Mouse (Mus musculus): ENCODE measurements around the gene Fbln7. TPM values are rescaled to one million over a fixed set of nuclear protein-coding genes. Genes with fewer than 3 reads are reported as not detected.

The Fbln7 gene
- polyA plus RNA-seq, 1 experiment from 2014 or later: 12.4 TPM

- Histone ChIP-seq H3K27me3 (replicated peaks; ENCODE audit: control insufficient read depth, insufficient read depth, low read length) (peaks cover 4% of the 10 kb centered on the region), H3K9me3 (ENCODE audit: control insufficient read depth, low read length) (no peaks in the 10 kb centered on the region), H3K4me3 (ENCODE audit: low read length) (no peak overlapping the region), H3K27ac (ENCODE audit: low read length) (no peak overlapping the region), H3K4me1 (ENCODE audit: control insufficient read depth, insufficient read depth, low read length) (peaks cover 8% of the 10 kb centered on the region; the same call in 1 of the 2 replicates), H3K9ac (ENCODE audit: low read depth, low read length) (no peak overlapping the region), H3K4me2 (ENCODE audit: low read depth, low read length) (no peak overlapping the region), H3K36me3 (ENCODE audit: control insufficient read depth, insufficient read depth, low read length) (no peaks in the 10 kb centered on the region)
- ATAC-seq: no peak
- 56% methylated on average over 3 of the region's 3 CpGs for WGBS
Observed at GRCm38 (mm10) chr2:128859861-128860260, 2.9 kb upstream of the Fbln7 start.

GRCm38 (mm10) chr2:128863777-128864331, 1.1 kb downstream of the Fbln7 start:
- Histone ChIP-seq H3K4me2 (ENCODE audit: low read depth, low read length) (peak overlapping the region; percentile 96), H3K27me3 (replicated peaks; ENCODE audit: control insufficient read depth, insufficient read depth, low read length) (peaks cover 7% of the 10 kb centered on the region), H3K4me3 (ENCODE audit: low read length) (peak overlapping the region; percentile 63), H3K9me3 (ENCODE audit: control insufficient read depth, low read length) (no peaks in the 10 kb centered on the region), H3K9ac (ENCODE audit: low read depth, low read length) (peak overlapping the region; percentile 71), H3K36me3 (ENCODE audit: control insufficient read depth, insufficient read depth, low read length) (no peaks in the 10 kb centered on the region), H3K27ac (ENCODE audit: low read length) (no peak overlapping the region), H3K4me1 (ENCODE audit: control insufficient read depth, insufficient read depth, low read length) (peaks cover 13% of the 10 kb centered on the region; the same call in 1 of the 2 replicates)
- WGBS: 1% methylated on average over 37 of the region's 38 CpGs
- peak; percentile 87 for ATAC-seq

GRCm38 (mm10) chr2:128865061-128865460, 2.3 kb downstream of the Fbln7 start:
- no peak for ATAC-seq
- 39% methylated on average over 3 of the region's 3 CpGs for WGBS
- Histone ChIP-seq H3K4me3 (ENCODE audit: low read length) (no peak overlapping the region), H3K4me1 (ENCODE audit: control insufficient read depth, insufficient read depth, low read length) (peaks cover 13% of the 10 kb centered on the region; the same call in 1 of the 2 replicates), H3K36me3 (ENCODE audit: control insufficient read depth, insufficient read depth, low read length) (no peaks in the 10 kb centered on the region), H3K9ac (ENCODE audit: low read depth, low read length) (no peak overlapping the region), H3K27me3 (replicated peaks; ENCODE audit: control insufficient read depth, insufficient read depth, low read length) (peaks cover 7% of the 10 kb centered on the region), H3K27ac (ENCODE audit: low read length) (no peak overlapping the region), H3K9me3 (ENCODE audit: control insufficient read depth, low read length) (no peaks in the 10 kb centered on the region), H3K4me2 (ENCODE audit: low read depth, low read length) (no peak overlapping the region)

- no peaks in the 10 kb centered on the region for H3K27me3 ChIP-seq (replicated peaks; ENCODE audit: control insufficient read depth, insufficient read depth, low read length)
- no peak overlapping the region for H3K4me3 ChIP-seq (ENCODE audit: low read length)
- no peak overlapping the region for H3K27ac ChIP-seq (ENCODE audit: low read length)
- ATAC-seq: no peak
- H3K4me2 ChIP-seq (ENCODE audit: low read depth, low read length): no peak overlapping the region
- no peaks in the 10 kb centered on the region for H3K36me3 ChIP-seq (ENCODE audit: control insufficient read depth, insufficient read depth, low read length)
- H3K4me1 ChIP-seq (ENCODE audit: control insufficient read depth, insufficient read depth, low read length): no peaks in the 10 kb centered on the region
- 75% methylated on average over 8 of the region's 8 CpGs for WGBS
- no peaks in the 10 kb centered on the region for H3K9me3 ChIP-seq (ENCODE audit: control insufficient read depth, low read length)
- H3K9ac ChIP-seq (ENCODE audit: low read depth, low read length): no peak overlapping the region
Observed at GRCm38 (mm10) chr2:128871656-128872055, 8.9 kb downstream of the Fbln7 start.

GRCm38 (mm10) chr2:128872256-128872655, 9.5 kb downstream of the Fbln7 start:
- Histone ChIP-seq H3K27me3 (replicated peaks; ENCODE audit: control insufficient read depth, insufficient read depth, low read length) (no peaks in the 10 kb centered on the region), H3K4me3 (ENCODE audit: low read length) (no peak overlapping the region), H3K4me1 (ENCODE audit: control insufficient read depth, insufficient read depth, low read length) (no peaks in the 10 kb centered on the region), H3K36me3 (ENCODE audit: control insufficient read depth, insufficient read depth, low read length) (no peaks in the 10 kb centered on the region), H3K4me2 (ENCODE audit: low read depth, low read length) (no peak overlapping the region), H3K9ac (ENCODE audit: low read depth, low read length) (no peak overlapping the region), H3K9me3 (ENCODE audit: control insufficient read depth, low read length) (no peaks in the 10 kb centered on the region), H3K27ac (ENCODE audit: low read length) (no peak overlapping the region)
- 86% methylated on average over 9 of the region's 9 CpGs for WGBS
- no peak for ATAC-seq

- H3K4me1 ChIP-seq (ENCODE audit: control insufficient read depth, insufficient read depth, low read length): no peaks in the 10 kb centered on the region
- H3K36me3 ChIP-seq (ENCODE audit: control insufficient read depth, insufficient read depth, low read length): no peaks in the 10 kb centered on the region
- no peak overlapping the region for H3K4me2 ChIP-seq (ENCODE audit: low read depth, low read length)
- H3K27me3 ChIP-seq (replicated peaks; ENCODE audit: control insufficient read depth, insufficient read depth, low read length): no peaks in the 10 kb centered on the region
- H3K9ac ChIP-seq (ENCODE audit: low read depth, low read length): no peak overlapping the region
- H3K4me3 ChIP-seq (ENCODE audit: low read length): no peak overlapping the region
- no peak for ATAC-seq
- no peaks in the 10 kb centered on the region for H3K9me3 ChIP-seq (ENCODE audit: control insufficient read depth, low read length)
- WGBS: 82% methylated on average over 8 of the region's 8 CpGs
- H3K27ac ChIP-seq (ENCODE audit: low read length): no peak overlapping the region
Observed at GRCm38 (mm10) chr2:128875526-128875925, 12.7 kb downstream of the Fbln7 start.

GRCm38 (mm10) chr2:128881236-128881635, 18.5 kb downstream of the Fbln7 start:
- Histone ChIP-seq H3K27me3 (replicated peaks; ENCODE audit: control insufficient read depth, insufficient read depth, low read length) (no peaks in the 10 kb centered on the region), H3K4me1 (ENCODE audit: control insufficient read depth, insufficient read depth, low read length) (no peaks in the 10 kb centered on the region), H3K4me2 (ENCODE audit: low read depth, low read length) (no peak overlapping the region), H3K9me3 (ENCODE audit: control insufficient read depth, low read length) (no peaks in the 10 kb centered on the region), H3K9ac (ENCODE audit: low read depth, low read length) (no peak overlapping the region), H3K36me3 (ENCODE audit: control insufficient read depth, insufficient read depth, low read length) (no peaks in the 10 kb centered on the region), H3K4me3 (ENCODE audit: low read length) (no peak overlapping the region), H3K27ac (ENCODE audit: low read length) (no peak overlapping the region)
- WGBS: 62% methylated on average over 4 of the region's 4 CpGs
- no peak for ATAC-seq

GRCm38 (mm10) chr2:128885225-128885811, 22.5 kb downstream of the Fbln7 start:
- Histone ChIP-seq H3K4me2 (ENCODE audit: low read depth, low read length) (no peak overlapping the region), H3K36me3 (ENCODE audit: control insufficient read depth, insufficient read depth, low read length) (no peaks in the 10 kb centered on the region), H3K9ac (ENCODE audit: low read depth, low read length) (no peak overlapping the region), H3K4me3 (ENCODE audit: low read length) (no peak overlapping the region), H3K27me3 (replicated peaks; ENCODE audit: control insufficient read depth, insufficient read depth, low read length) (no peaks in the 10 kb centered on the region), H3K4me1 (ENCODE audit: control insufficient read depth, insufficient read depth, low read length) (no peaks in the 10 kb centered on the region), H3K27ac (ENCODE audit: low read length) (no peak overlapping the region), H3K9me3 (ENCODE audit: control insufficient read depth, low read length) (no peaks in the 10 kb centered on the region)
- 81% methylated on average over 8 of the region's 8 CpGs for WGBS
- no peak for ATAC-seq

GRCm38 (mm10) chr2:128887866-128888550, 25.2 kb downstream of the Fbln7 start:
- Histone ChIP-seq H3K36me3 (ENCODE audit: control insufficient read depth, insufficient read depth, low read length) (no peaks in the 10 kb centered on the region), H3K27me3 (replicated peaks; ENCODE audit: control insufficient read depth, insufficient read depth, low read length) (no peaks in the 10 kb centered on the region), H3K4me3 (ENCODE audit: low read length) (no peak overlapping the region), H3K9me3 (ENCODE audit: control insufficient read depth, low read length) (peaks cover 3% of the 10 kb centered on the region; the same call in 1 of the 2 replicates), H3K4me1 (ENCODE audit: control insufficient read depth, insufficient read depth, low read length) (no peaks in the 10 kb centered on the region), H3K27ac (ENCODE audit: low read length) (no peak overlapping the region), H3K9ac (ENCODE audit: low read depth, low read length) (no peak overlapping the region), H3K4me2 (ENCODE audit: low read depth, low read length) (no peak overlapping the region)
- no peak for ATAC-seq
- 62% methylated on average over 6 of the region's 6 CpGs for WGBS
